Mouse (Mus musculus): ENCODE results near the gene Psma7. TPM values are rescaled to one million over a fixed set of nuclear protein-coding genes. Genes with fewer than 3 reads are reported as not detected.

Gene Psma7
- polyA plus RNA-seq, 1 experiment from 2014 or later, result 541 TPM

- Histone ChIP-seq H3K36me3 (peaks cover 27% of the 10 kb centered on the region), H3K4me2 (peak overlapping the region; percentile 71), H3K4me3 (peak overlapping the region; percentile 96), H3K27me3 (no peaks in the 10 kb centered on the region), H3K9me3 (no peaks in the 10 kb centered on the region), H3K9ac (peak overlapping the region; percentile 98), H3K27ac (replicated peaks) (peak overlapping the region; percentile 99), H3K4me1 (replicated peaks) (peaks cover 42% of the 10 kb centered on the region)
- ATAC-seq (ENCODE audit: low FRiP score, low read depth), result peak; percentile 71
- 1% methylated on average over 64 of the region's 66 CpGs for WGBS
Measured at GRCm38 (mm10) chr2:180041577-180042255, 517 bp downstream of the Psma7 start.

DNA sequence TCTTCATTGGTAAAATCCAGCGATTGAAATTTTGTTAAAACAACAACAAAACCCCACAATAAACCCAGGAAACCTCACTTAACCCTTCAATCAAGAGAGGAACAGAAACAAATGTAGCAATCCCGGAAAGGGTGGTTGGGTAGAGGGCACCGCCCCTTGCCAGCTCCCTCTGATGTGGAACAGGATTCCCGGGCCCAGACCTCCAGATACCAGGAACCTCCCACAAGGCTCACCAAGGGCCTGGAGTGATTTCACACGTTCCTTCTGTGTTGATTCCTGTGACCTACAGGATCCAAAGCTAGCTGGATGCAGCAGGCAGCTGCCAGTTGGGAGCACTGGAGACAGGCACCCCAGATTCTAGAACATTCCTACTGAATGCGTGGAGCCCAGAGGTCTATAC lies 1.8 kb downstream of the Psma7 start:
- no peaks in the 10 kb centered on the region for H3K9me3 ChIP-seq
- H3K4me3 ChIP-seq, result peak overlapping the region; percentile 96; the same call in 1 of the 2 replicates
- no peaks in the 10 kb centered on the region for H3K27me3 ChIP-seq
- H3K4me1 ChIP-seq (replicated peaks), result peaks cover 41% of the 10 kb centered on the region
- peaks cover 40% of the 10 kb centered on the region for H3K36me3 ChIP-seq
- H3K9ac ChIP-seq, result peak overlapping the region; percentile 98; the same call in 1 of the 2 replicates
- H3K4me2 ChIP-seq, result peak overlapping the region; percentile 71
- 63% methylated on average over 6 of the region's 6 CpGs for WGBS
- no peak overlapping the region for H3K27ac ChIP-seq (replicated peaks)
- no peak for ATAC-seq (ENCODE audit: low FRiP score, low read depth)

- H3K36me3 ChIP-seq, result peaks cover 95% of the 10 kb centered on the region
Measured at GRCm38 (mm10) chr2:180034753-180035152, 7.5 kb downstream of the Psma7 start.

DNA sequence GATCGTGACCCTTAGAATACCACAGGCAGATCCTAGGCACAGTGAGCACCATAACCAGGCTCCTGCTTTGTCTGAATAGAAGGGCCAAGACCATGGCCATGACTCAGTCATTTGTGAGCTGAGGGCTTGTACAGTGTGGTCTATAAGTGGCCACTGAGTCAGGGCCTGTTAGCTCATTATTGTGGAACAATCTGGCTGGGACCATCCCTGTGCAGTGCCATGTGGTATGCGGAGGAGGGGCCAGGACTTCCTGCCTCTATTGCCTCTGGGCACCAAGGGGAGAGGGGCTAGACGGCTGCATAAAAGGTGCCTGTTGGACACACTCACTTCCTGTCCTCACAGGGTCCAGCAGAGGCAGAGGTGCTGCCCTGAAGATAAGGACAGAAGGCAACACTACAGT lies 8.3 kb downstream of the Psma7 start:
- WGBS, result 62% methylated on average over 3 of the region's 3 CpGs
- no peak; the same call in 1 of the 2 replicates for ATAC-seq (ENCODE audit: low FRiP score, low read depth)

More at GRCm38 (mm10) chr2:180034753-180035152, 7.5 kb downstream of the Psma7 start:
- Histone ChIP-seq H3K9me3 (no peaks in the 10 kb centered on the region), H3K4me3 (no peak overlapping the region), H3K27ac (replicated peaks) (no peak overlapping the region), H3K27me3 (no peaks in the 10 kb centered on the region), H3K9ac (no peak overlapping the region), H3K4me1 (replicated peaks) (peaks cover 4% of the 10 kb centered on the region), H3K4me2 (no peak overlapping the region)
- 76% methylated on average over 5 of the region's 5 CpGs for WGBS
- ATAC-seq (ENCODE audit: low FRiP score, low read depth), result no peak

GRCm38 (mm10) chr2:180032925-180033324 lies 9.3 kb downstream of the Psma7 start:
- H3K9me3 ChIP-seq, result no peaks in the 10 kb centered on the region
- no peaks in the 10 kb centered on the region for H3K27me3 ChIP-seq
- H3K9ac ChIP-seq, result no peak overlapping the region
- no peak for ATAC-seq (ENCODE audit: low FRiP score, low read depth)
- no peak overlapping the region for H3K27ac ChIP-seq (replicated peaks)
- peaks cover 12% of the 10 kb centered on the region for H3K4me1 ChIP-seq (replicated peaks)
- WGBS, result 85% methylated on average over 3 of the region's 3 CpGs
- H3K4me3 ChIP-seq, result no peak overlapping the region
- peaks cover 99% of the 10 kb centered on the region for H3K36me3 ChIP-seq
- no peak overlapping the region for H3K4me2 ChIP-seq

More for the DNA sequence above, 8.3 kb downstream of the Psma7 start:
- Histone ChIP-seq H3K4me3 (no peak overlapping the region), H3K9me3 (no peaks in the 10 kb centered on the region), H3K4me2 (no peak overlapping the region), H3K9ac (no peak overlapping the region), H3K27ac (replicated peaks) (no peak overlapping the region), H3K27me3 (no peaks in the 10 kb centered on the region), H3K4me1 (replicated peaks) (peaks cover 1% of the 10 kb centered on the region), H3K36me3 (peaks cover 99% of the 10 kb centered on the region)

DNA sequence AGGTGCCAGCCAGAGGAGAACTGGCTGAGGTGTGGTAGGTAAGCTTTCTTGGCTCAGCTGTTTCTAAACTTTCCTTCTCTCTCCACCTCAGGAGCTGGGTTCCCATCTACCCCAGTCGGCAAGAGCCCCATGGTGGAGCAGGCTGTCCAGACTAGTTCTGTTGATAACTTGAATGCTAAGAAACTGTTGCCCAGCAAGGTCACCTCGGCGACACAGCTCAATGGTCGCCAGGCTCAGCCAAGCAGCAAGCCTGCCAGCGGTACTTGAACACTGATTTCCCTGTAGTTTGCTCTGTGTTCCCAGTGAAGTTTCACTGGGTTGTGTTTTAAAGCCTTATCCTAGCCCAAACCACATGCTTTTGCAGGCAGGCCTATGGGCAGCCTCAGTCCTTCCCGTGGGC lies 11.0 kb downstream of the Psma7 start:
- H3K27ac ChIP-seq (replicated peaks), result no peak overlapping the region
- peaks cover 28% of the 10 kb centered on the region for H3K4me1 ChIP-seq (replicated peaks)
- H3K4me3 ChIP-seq, result no peak overlapping the region
- WGBS, result 83% methylated on average over 6 of the region's 6 CpGs
- H3K27me3 ChIP-seq, result no peaks in the 10 kb centered on the region
- H3K4me2 ChIP-seq, result no peak overlapping the region
- H3K9ac ChIP-seq, result no peak overlapping the region
- ATAC-seq (ENCODE audit: low FRiP score, low read depth), result no peak
- H3K36me3 ChIP-seq, result peaks cover 83% of the 10 kb centered on the region
- no peaks in the 10 kb centered on the region for H3K9me3 ChIP-seq

DNA sequence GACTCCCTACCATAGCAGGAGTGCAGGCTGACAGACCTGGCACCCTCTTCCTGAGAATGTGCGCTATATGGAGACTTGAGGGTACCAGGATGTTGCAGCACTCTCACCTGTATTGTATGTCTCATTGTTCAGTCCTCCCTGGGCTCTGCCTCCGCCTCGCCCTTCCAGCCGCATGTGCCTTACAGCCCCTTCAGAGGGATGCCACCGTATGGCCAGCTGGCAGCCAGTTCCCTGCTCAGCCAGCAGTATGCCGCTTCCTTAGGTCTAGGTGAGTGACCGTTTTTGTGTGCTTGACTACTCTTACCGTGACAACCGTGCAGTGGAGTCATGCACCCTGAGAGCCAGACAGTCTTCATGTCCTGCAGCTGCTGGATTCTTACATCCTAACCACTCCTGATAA lies 14.5 kb downstream of the Psma7 start:
- Histone ChIP-seq H3K4me1 (replicated peaks) (peaks cover 33% of the 10 kb centered on the region), H3K36me3 (peaks cover 49% of the 10 kb centered on the region), H3K9me3 (no peaks in the 10 kb centered on the region), H3K4me3 (peak overlapping the region; percentile 85), H3K27me3 (no peaks in the 10 kb centered on the region), H3K9ac (peak overlapping the region; percentile 96; the same call in 1 of the 2 replicates), H3K4me2 (peak overlapping the region; percentile 90), H3K27ac (replicated peaks) (no peak overlapping the region)
- ATAC-seq (ENCODE audit: low FRiP score, low read depth), result no peak
- WGBS, result 64% methylated on average over 9 of the region's 9 CpGs

DNA sequence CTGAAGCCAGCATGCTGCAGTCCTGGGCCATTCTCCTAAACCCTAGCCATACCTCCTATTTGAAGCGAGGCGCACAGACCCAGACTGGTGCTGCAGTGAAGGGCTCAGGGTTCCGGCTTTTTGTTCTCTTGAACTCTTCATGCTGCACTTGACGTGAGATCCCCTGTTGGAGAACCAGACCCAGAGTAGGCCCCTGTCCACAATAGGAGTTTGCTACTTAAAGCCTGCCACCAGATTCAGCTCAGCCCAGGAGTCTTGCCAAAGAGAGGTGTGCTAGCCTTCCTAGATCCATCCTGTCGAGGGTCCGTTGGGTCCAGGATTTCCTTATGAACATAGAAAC lies 16.4 kb downstream of the Psma7 start:
- Histone ChIP-seq H3K36me3 (peaks cover 30% of the 10 kb centered on the region), H3K4me1 (replicated peaks) (peaks cover 33% of the 10 kb centered on the region), H3K9me3 (no peaks in the 10 kb centered on the region), H3K27me3 (peaks cover 12% of the 10 kb centered on the region), H3K4me2 (peak overlapping the region; percentile 90), H3K9ac (peak overlapping the region; percentile 96), H3K27ac (replicated peaks) (peak overlapping the region; percentile 96), H3K4me3 (peak overlapping the region; percentile 85)
- WGBS, result 7% methylated on average over 6 of the region's 6 CpGs
- ATAC-seq (ENCODE audit: low FRiP score, low read depth), result no peak

GRCm38 (mm10) chr2:180025135-180025860 lies 16.9 kb downstream of the Psma7 start:
- Histone ChIP-seq H3K36me3 (peaks cover 24% of the 10 kb centered on the region), H3K4me3 (peak overlapping the region; percentile 85), H3K9me3 (no peaks in the 10 kb centered on the region), H3K27me3 (peaks cover 12% of the 10 kb centered on the region), H3K27ac (replicated peaks) (peak overlapping the region; percentile 96), H3K9ac (peak overlapping the region; percentile 96), H3K4me2 (peak overlapping the region; percentile 90), H3K4me1 (replicated peaks) (peaks cover 33% of the 10 kb centered on the region)
- peak; percentile 9 for ATAC-seq (ENCODE audit: low FRiP score, low read depth)
- 0% methylated on average over 71 of the region's 84 CpGs for WGBS

DNA sequence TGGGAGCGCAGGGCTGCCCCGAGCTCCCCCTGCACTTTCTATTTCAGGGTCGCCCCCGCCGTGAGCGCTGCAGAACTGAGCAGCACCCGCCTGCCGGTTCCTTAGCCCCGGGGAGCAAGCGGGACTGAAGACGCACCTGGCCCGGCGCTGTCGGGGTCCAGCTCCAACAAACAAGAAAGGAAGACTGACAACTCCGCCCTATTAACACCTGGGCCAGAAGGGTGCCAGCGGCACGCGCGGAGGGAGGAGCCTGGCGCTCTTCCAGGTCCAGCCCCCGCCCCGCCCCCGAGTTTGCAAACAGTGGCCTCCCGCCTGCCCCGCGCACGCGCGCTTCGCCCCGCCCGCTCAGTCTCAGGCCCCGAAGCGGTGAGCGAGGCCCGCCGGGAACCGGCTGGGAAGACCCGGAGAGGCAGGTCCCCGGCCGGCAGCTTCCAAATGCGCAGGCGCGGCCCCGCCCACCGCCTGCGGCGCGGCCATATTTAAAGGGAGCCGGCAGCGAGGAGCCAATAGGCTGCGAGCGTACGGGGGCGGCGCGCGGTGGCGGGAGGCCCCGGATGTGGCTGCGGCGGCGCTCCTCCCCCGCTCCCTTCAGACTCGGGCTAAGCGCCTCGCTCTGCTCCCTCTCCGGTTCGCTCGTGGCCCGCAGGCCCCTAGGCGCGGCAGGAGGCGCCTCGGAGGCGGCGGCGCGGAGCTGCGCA lies 17.7 kb downstream of the Psma7 start, which contains the start of gene Lsm14b:
TSS of gene Lsm14b (plus strand) at position 587 of the 698 bp plus-strand sequence.
- Histone ChIP-seq H3K4me2 (peak within 1 kb of the TSS; percentile 90), H3K27me3 (peaks cover 12% of the 10 kb centered on the region), H3K4me3 (peak within 1 kb of the TSS; percentile 85), H3K36me3 (peaks cover 17% of the 10 kb centered on the region), H3K4me1 (replicated peaks) (peaks cover 33% of the 10 kb centered on the region), H3K9me3 (no peaks in the 10 kb centered on the region), H3K9ac (peak within 1 kb of the TSS; percentile 96), H3K27ac (replicated peaks) (peak within 1 kb of the TSS; percentile 96)
- peak; percentile 95 for ATAC-seq (ENCODE audit: low FRiP score, low read depth)
- under 1% methylated on average over 57 of the region's 80 CpGs for WGBS

DNA sequence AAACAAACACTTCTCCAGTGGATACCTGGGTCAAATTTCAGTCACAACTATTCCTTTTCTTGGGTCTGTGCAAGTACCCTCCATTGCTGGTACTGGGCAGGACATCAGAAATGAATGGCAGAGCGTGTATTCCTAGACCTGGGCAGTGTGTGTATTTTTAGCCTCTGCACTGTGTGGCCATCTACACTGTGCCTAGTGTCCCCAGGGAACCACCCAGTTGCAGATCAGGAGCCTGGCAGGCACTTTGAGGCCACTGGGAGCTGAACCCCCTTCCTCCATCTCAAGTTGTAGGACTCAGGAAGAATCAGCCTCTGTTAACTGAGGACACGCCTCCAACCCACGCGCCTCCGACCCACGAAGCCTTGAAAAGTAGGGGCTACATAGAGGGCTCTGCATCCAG lies 19.5 kb downstream of the Psma7 start:
- Histone ChIP-seq H3K36me3 (no peaks in the 10 kb centered on the region), H3K9me3 (no peaks in the 10 kb centered on the region), H3K9ac (no peak overlapping the region), H3K27ac (replicated peaks) (no peak overlapping the region), H3K27me3 (peaks cover 12% of the 10 kb centered on the region), H3K4me2 (no peak overlapping the region), H3K4me1 (replicated peaks) (peaks cover 20% of the 10 kb centered on the region), H3K4me3 (no peak overlapping the region)
- WGBS, result 67% methylated on average over 6 of the region's 6 CpGs
- ATAC-seq (ENCODE audit: low FRiP score, low read depth), result no peak

- H3K36me3 ChIP-seq, result no peaks in the 10 kb centered on the region
- ATAC-seq (ENCODE audit: low FRiP score, low read depth), result no peak
- H3K27me3 ChIP-seq, result peaks cover 12% of the 10 kb centered on the region
- no peak overlapping the region for H3K27ac ChIP-seq (replicated peaks)
- peaks cover 1% of the 10 kb centered on the region for H3K4me1 ChIP-seq (replicated peaks)
- H3K9me3 ChIP-seq, result no peaks in the 10 kb centered on the region
- WGBS, result 88% methylated on average over 8 of the region's 8 CpGs
- no peak overlapping the region for H3K4me2 ChIP-seq
- H3K4me3 ChIP-seq, result no peak overlapping the region
- no peak overlapping the region for H3K9ac ChIP-seq
Measured at GRCm38 (mm10) chr2:180020919-180021318, 21.3 kb downstream of the Psma7 start.
